Mouse (Mus musculus): ENCODE results near the gene 2010111I01Rik.

DNA sequence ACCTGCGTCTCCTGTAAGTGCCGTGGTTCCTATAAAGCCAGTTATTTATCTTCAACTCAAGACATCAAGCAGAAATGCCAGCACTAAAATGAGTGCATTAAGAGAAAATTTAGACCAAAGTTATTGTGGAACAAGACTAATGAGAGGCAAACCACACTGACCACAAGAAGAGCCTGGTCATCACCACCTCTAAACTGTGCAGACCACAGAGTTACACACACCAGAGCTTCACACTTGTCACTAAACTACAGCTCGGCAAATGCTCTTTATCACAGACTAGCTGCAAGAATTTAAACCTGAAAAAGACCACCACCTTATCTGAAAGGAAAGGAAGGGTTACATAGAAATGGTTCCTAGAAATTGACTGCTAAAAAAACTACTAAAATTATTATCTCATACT lies 397.1 kb downstream of the 2010111I01Rik start:
- TF ChIP-seq CTCF (IDR thresholded peaks at IDR 0.05; ENCODE audit: control insufficient read depth, insufficient read depth, insufficient replicate concordance, low read depth, low read length) (no peak), POLR2A (IDR thresholded peaks at IDR 0.05; ENCODE audit: control insufficient read depth, low read depth, low read length) (no peak)
